Mouse (Mus musculus): Measurements from ENCODE around the gene Rbbp6.

Gene Rbbp6

GRCm38 (mm10) chr7:122970864-122971420 lies 5.5 kb downstream of the Rbbp6 start:
- no peak for DNase-seq (ENCODE audit: low spot score)

- DNase-seq (ENCODE audit: low spot score) = no peak
These were observed 6.7 kb downstream of the Rbbp6 start for GRCm38 (mm10) chr7:122972006-122972689.

- DNase-seq (ENCODE audit: low spot score) = no peak
These were observed 14.0 kb downstream of the Rbbp6 start for GRCm38 (mm10) chr7:122979514-122979913.

- DNase-seq (ENCODE audit: low spot score) = no peak
These were observed 32.7 kb downstream of the Rbbp6 start for GRCm38 (mm10) chr7:122998189-122998588.

- DNase-seq (ENCODE audit: low spot score) = no peak
These were observed 34.4 kb downstream of the Rbbp6 start for GRCm38 (mm10) chr7:122999871-123000396.

GRCm38 (mm10) chr7:123000796-123001195 lies 35.3 kb downstream of the Rbbp6 start:
- no peak for DNase-seq (ENCODE audit: low spot score)

GRCm38 (mm10) chr7:123001341-123002027 lies 36.0 kb downstream of the Rbbp6 start:
- DNase-seq (ENCODE audit: low spot score) = no peak

- no peak for DNase-seq (ENCODE audit: low spot score)
These were observed 36.5 kb downstream of the Rbbp6 start for GRCm38 (mm10) chr7:123002028-123002410.

- DNase-seq (ENCODE audit: low spot score) = no peak
These were observed 37.7 kb downstream of the Rbbp6 start for GRCm38 (mm10) chr7:123003207-123003606.

- DNase-seq (ENCODE audit: low spot score) = no peak
These were observed 39.0 kb downstream of the Rbbp6 start for GRCm38 (mm10) chr7:123004442-123004841.

GRCm38 (mm10) chr7:123006251-123006650 lies 40.8 kb downstream of the Rbbp6 start:
- no peak for DNase-seq (ENCODE audit: low spot score)

- DNase-seq (ENCODE audit: low spot score) = no peak
These were observed 42.3 kb downstream of the Rbbp6 start for GRCm38 (mm10) chr7:123007743-123008142.

GRCm38 (mm10) chr7:123013466-123013865 lies 48.0 kb downstream of the Rbbp6 start:
- no peak for DNase-seq (ENCODE audit: low spot score)

- no peak for DNase-seq (ENCODE audit: low spot score)
These were observed 49.2 kb downstream of the Rbbp6 start for GRCm38 (mm10) chr7:123014729-123015128.

GRCm38 (mm10) chr7:123017627-123018026 lies 52.1 kb downstream of the Rbbp6 start:
- DNase-seq (ENCODE audit: low spot score) = no peak

- DNase-seq (ENCODE audit: low spot score) = no peak
These were observed 59.6 kb downstream of the Rbbp6 start for GRCm38 (mm10) chr7:123025123-123025522.

GRCm38 (mm10) chr7:123030295-123030694 lies 64.8 kb downstream of the Rbbp6 start:
- no peak for DNase-seq (ENCODE audit: low spot score)

- DNase-seq (ENCODE audit: low spot score) = peak; percentile 74
These were observed 65.3 kb downstream of the Rbbp6 start for GRCm38 (mm10) chr7:123030709-123031181.

GRCm38 (mm10) chr7:123031211-123031743 lies 65.8 kb downstream of the Rbbp6 start:
- no peak for DNase-seq (ENCODE audit: low spot score)

GRCm38 (mm10) chr7:123035314-123035713 lies 69.8 kb downstream of the Rbbp6 start:
- DNase-seq (ENCODE audit: low spot score) = no peak

- no peak for DNase-seq (ENCODE audit: low spot score)
These were observed 73.8 kb downstream of the Rbbp6 start for GRCm38 (mm10) chr7:123039302-123039701.

- no peak for DNase-seq (ENCODE audit: low spot score)
These were observed 79.7 kb downstream of the Rbbp6 start for GRCm38 (mm10) chr7:123045146-123045545.
